Mouse (Mus musculus) activated CD4-positive, CD25-positive, alpha-beta regulatory T cell, adult 4 months (primary cell): Measurements from ENCODE around the gene Src. TPM values are rescaled to one million over a fixed set of nuclear protein-coding genes. Genes with fewer than 3 reads are reported as not detected.
A peak's percentile ranks its signal among the peaks of the same experiment; 100 is the strongest.

Experiments used
- ATAC-seq: one replicate; pipeline ENCODE4 v1.8.0; 2017
- polyA plus RNA-seq, 2 experiments: library from polyadenylated mRNA; unstranded; fragments of 100-300 nt; shearing (Covaris generic); gene quantifications; one replicate each; pipeline ENCODE4 v1.2.1; 2017

Gene Src
- polyA plus RNA-seq, 2 experiments from 2014 or later = 2.0 to 2.1 TPM

DNA sequence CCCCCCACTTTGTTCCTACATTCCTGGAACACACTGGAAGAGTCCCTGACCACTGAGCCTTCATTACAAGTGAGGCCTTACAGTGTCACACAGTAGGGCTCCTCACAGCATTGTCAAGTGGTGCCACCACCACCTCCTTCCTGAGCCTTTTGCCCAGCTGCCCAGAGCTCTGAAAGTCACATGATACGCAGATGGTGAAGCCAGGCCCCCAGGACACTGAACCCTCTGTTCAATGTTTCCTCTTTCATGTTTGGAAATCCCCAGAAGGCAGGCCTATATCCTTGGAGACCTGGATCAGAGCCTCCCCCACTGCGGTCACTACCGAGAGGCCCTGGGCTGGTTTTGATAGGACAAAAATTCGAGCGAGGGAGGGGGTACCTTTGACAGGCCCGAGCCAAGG, 1.0 kb upstream of the Src start:
- ATAC-seq = no peak

DNA sequence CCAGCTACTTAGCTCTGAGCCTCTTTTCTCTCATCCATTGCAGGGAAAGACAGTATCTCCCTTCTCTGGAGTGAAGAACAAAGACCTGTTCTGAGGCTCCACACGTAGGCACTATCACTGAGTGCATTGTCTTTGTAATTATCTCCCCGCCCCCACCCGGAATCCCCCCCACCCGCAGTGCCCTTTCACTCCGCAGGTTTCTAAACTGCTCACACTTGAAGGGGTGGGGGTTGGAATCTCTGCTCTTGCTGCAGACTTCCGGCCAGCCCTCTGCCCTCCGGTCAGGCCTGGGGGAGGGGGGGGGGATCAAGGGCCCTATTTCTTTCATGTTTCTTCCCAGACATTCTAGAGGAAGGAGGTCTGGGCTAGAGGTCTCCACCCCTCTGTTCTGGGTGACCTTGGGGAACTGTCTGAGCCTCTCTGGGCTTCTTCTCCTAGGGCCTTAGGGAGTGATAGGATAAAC, 396 bp downstream of the Src start:
- no peak for ATAC-seq

DNA sequence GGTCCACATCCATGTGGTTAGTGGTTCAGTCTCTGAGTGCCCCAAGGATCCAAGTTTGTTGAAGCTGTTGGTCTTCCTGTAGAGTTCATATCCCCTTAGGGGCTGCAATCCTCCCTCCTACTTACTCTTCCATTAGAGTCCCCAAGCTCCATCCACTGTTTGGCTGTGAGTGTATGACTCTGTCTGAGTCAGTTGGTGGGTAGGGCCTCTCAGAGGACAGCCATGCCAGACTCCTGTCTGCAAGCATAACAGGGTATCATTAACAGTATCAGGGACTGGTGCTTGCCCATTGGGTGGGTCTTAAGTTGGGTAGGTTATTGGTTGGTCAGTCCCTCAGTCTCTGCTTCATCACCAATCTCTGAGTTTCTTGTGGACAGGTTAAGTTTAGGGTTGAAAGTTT, 1.3 kb downstream of the Src start:
- ATAC-seq = no peak

DNA sequence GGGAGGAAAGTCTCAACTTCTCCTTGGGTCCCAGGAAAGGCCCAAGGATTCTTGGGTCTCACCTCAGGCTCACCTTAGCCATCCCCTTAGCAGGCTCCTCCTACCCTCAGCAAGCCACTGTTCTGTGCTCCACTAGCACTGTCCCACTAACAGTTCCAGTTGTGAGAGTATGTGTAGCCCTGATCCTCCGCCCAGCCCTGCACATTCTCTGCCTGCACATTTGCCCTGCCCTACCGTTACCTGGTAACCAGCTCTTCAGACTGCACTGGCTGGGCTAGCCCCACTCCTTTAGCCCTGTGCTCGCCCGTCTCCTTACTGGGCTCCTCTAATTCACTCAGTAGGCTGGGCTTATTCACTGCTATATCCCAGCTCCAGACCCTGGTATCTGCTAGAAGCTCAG, 2.2 kb downstream of the Src start:
- no peak for ATAC-seq

DNA sequence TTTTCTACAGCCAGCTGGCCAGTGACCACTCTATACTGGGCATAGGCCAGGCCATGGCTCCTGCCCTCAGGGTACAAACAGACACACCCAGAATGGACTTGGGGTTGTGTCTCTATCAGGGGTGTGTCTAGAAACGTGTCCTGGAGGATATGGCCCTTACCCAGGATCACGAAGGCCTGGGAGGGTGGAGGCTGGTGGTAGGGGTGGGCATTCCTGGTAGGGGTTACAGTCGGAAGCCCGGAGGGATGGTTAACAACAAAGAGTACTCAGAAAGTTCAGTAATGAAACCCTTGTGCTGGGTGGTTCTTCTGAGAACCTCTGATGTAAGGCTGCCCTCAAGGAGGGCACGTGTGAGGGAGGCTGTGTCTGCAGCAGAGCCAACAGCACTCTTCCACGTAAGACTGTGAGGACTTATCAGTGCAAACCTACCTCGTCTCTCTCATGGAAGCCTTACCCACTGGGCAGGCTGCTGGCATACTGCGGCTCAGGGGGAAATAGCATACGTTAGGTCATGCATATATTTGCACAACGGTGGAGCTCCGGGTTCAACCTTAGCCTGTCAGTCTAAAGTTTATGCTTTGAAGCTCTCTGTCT, 3.9 kb downstream of the Src start:
- no peak for ATAC-seq

DNA sequence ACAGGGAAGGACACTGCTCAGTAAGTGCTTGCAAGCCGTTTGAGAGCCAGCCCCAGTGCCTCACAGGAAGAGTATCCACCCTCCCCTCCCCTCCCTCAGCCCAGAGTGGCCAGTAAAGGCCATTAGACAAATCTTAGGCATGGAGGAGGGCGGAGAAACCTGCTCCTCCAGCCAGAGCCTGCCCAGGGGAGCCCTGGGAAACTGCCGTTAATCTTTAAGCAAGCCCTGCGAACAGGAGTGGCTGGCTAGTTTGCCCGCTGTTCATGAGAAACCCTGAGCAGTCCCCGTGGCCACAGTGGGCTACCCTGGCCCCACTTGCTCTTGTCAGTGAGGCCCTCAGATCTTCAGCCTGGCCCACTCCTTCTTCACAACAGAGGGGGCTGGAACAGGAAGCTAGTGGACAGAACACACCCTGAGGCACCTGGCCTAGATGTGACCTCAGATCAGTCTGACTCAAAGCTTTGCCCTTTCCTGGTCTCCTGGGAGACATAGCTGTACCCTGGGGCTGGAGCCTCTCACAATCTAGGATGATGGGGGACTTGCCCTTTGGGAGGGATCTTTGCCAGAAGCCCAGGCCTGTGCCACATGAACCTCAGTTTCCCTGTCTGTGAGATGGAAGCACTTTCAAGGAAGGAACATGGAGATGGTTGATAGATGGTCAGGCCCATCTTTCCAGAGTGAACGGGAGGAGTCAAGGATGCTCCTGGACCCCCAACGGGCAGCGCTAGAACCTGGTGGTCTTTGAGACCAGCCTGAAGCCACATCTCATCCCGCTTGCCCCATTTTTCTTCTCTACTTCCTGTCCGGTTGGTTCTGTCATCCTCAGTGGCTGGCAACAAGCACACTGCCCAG, 4.8 kb downstream of the Src start:
- no peak for ATAC-seq

DNA sequence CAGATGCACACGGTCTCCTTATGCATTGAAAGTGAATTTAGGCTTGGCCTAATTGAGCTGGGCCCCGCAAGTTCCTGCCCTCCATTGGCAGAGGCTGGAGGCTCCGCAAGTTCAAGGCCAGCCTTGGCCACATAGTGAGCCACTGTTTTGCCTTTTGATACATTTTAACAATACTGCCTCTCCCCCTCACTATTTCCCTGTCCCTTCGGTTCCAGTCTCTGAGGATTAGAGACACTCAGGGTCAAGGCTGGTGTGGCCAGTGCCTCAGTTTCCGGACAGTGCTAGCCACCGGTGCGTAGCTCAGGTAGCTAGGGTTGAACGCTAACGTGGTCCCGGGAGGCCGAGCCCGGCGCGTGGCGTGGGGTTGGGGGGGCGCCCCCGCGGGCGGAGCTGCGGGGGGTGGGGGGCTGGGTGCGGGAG, 5.5 kb downstream of the Src start:
- ATAC-seq = no peak

DNA sequence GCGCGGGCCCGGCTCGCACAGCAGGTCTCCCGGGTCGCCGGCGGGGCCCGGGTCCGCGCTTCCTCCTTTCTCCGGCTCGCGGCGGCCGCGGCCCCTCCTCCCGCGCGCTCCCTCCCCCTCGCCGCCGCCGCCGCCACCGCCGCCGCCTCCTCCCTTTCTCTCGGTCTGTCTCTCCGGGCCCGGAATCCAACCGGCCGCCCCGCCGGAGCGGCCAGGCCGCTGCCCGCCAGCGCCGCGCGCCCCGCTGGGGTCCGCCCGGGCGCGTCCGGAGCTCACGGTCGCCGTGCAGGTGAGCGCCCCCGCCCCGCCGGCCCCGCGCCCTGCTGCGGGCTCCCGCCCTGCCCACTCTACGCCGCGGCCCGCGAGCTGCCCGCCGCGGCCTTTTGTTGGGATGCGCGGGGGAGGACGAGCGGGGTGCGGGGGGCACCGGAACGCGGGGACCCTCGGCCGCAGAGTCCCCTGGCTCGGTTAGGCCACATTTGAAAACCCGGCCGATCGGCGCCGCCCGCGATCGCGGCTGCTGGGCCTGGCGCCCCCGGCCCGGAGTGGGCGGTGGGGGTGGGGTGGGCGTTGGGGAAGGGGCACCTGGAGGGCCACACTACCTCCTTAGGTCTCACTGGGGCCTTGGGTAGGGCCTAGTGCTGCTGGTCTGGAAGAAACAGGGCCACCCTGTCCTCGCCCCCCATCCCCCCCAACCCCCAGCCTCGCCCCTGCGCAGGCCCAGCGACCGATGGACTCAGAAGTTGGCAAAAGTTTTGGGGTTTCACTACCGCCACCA, 6.1 kb downstream of the Src start:
- peak; percentile 37 for ATAC-seq

DNA sequence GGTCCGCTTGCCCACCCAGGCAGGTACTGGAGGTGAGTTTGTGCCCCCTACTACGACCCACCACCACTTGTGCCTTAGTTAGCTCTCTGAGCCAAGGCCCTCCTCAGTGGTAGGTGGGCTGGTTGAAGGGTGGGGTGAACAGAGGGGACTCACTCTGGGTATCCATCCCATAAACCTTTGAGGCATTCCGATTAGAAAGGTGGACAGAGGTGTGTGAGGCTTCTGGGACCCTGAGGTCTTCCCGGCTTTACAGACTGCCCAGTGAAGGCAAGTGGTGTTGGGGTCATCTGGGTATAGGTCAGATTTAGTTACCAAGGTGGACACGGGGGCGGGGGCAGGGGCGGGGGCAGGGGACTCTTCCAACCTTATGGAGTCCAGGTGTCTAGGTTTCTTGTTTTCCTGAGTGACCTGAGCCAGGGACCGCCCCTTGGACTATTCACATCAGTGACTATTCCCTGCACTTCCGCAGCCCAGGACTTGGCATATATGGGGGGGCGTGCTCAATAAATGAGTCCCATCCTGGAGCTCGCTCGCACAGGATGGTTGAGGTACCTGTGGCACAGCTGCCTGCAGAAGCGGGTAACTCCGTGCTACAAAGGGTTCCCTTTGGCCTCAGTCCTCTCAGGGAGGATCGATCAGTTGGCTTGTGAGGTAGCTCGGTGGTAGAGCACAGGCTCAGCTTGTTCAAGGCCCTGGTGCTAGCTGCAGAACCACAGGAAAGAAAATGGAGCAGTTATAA, 6.8 kb downstream of the Src start:
- no peak for ATAC-seq

DNA sequence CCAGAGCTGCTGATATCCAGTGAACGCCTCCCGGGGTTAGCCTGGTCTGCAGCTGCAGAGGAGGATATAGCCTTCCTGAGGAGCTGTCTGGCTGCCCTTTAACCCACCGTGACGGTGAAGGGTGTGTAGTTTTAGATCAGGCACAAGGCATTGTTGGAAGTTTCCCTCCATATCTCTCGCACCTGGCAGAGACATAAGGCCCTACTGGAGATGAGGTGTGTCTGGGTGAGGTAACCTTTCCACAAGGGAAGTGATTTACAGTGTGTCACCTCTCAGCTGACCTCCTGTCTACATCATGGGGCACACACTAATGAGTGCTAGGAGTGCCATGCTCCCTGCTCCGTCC, 7.4 kb downstream of the Src start:
- no peak for ATAC-seq

DNA sequence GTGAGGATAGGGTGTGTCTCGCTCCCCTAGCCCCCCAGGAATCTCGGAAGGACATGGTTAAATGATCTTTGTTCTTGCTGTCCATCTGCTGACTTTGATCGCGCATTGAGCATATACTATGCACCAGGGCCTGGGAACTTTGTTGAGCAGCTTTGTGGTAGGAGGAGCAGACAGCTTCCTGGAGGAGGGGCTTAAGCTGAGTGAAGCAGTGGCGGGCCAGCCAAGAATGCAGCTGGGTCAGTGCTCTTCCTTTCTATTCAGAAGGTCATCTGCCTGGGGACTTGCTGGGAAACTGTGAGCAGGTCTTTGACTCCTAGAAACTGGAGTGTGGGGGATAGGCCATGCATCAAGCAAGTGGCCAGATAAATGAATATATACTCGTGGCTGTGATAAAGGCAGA, 7.9 kb downstream of the Src start:
- ATAC-seq = no peak

DNA sequence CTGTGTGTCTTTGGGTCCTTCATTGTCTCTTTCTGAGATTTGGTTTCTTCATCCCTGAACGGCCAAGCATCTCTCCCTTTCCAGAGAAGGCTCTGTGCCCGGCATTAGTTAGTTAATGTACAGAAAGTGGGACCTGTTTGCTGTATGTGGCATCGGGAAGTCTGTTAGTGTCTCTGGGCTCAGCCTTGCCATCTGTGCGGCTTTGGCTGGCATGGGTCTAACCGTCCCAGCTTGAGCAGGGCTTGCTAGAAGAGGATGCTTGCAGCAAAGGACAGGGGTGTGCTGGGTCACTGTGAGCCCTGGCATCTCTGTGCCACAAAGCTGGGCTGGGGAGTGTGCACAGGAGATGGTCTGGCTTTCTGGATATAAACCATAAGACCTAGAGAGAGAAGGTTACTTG, 8.9 kb downstream of the Src start:
- no peak for ATAC-seq

DNA sequence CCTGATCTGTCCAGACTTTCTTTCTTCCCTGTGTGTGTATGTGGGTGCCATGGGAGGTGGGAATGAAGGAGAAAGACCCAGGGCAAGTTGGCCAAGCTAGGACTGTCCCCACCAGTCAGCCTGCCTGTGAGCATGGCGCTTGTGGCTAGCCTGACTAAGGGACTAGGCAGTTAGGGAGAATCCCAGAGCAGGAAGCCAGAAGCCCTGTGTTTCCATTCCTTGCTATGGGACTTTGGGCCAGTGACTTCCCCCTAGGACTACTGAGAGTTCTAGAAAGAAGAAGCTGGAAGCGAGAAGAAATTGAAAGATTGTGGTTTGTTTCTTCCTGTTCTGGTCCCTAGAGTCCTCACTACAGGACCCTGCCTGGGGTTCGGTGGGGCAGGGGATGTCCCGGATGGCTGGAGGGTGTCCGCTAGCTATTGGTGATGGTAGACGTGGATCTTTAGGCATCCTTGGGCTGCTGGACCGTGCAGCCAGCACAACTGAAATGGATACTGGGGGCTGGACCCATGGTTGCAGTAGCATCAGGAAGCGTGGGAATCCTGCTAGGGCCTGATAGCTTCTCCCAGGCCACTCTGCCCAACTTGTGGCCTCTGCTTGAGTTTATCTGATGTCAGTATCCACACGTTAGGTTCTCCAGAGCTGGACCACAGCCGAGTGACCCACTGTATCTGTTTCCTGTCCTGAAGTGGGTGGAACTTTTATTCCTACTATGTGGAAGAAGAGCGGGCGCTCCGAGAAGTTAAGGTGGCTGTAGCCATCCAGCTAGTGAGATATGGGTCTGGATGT, 10.3 kb downstream of the Src start:
- no peak for ATAC-seq

DNA sequence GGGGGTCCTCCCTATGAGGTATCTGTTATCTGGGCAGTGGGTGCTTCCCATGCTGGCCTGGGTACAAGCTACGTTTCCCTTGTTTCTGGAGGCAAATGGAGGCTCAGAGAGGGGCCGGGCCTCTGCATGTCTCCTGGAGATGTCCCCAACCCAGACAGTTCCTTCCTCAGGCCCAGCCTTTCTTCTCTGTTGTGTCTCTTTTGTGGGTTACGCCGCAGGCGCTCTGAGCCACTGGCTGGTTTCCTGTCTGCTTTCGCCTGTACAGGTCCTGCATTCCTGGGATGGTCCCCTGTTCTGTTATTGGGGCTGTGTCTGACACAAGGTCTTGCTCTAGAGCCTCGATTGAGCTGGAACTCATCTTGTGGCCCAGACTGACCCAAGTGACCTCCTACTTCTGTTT, 11.5 kb downstream of the Src start:
- ATAC-seq = peak; percentile 65

DNA sequence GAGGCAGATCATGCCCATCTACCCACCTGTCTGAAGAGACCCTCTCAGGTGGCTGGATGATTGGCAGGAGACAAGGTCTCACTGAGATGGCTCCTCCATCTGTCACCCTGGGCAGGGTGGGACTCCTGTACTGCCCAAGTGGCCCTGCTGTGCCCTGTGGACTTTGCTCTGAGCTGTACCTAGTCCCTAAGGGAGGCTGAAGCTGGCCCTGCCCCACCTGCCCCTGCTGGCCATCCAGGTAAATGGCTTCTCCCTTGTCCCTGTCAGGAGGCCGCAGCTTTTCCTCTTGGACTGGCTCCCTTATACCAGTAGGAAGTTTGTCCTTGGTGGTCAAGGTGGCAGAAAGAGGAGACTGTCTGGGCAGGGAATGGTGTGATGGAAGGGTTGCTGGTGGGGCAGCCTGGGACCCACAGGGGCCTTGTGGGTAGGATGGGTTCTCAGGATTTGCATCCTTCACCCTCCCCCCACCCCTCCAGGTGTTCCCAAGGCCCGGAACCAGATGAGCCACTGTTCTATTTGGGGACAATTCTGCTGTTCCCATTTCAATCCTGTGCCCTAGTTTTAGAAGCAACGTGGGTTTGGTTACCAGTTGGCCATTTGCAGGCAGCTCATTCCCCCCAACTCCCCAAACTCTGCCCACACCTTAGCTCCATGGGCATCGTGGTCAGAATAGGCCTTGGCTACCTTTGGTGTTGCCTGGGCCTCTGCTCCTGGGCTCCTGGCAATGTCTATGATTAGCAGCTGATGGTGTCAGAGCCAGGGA, 12.6 kb downstream of the Src start:
- no peak for ATAC-seq

DNA sequence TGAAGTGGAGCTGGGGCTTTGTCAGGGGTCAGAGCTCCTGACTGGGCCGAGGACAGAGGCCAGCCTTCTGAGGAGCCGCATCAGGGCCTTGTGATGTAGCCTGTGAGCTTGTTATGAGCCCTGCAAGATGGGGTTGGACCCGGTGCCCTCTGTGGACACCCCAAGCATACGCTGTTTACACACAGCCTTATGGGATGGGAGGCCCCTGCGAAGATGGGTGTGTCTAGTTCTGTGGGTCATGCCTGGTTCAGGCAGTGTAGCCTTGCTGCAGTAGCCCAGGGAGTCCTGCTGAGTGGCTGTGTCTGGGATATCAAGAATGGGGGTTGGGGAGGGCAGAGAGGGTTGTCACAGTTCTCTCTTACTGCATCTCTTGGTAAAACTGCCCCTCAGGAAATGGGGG, 13.7 kb downstream of the Src start:
- ATAC-seq = no peak

DNA sequence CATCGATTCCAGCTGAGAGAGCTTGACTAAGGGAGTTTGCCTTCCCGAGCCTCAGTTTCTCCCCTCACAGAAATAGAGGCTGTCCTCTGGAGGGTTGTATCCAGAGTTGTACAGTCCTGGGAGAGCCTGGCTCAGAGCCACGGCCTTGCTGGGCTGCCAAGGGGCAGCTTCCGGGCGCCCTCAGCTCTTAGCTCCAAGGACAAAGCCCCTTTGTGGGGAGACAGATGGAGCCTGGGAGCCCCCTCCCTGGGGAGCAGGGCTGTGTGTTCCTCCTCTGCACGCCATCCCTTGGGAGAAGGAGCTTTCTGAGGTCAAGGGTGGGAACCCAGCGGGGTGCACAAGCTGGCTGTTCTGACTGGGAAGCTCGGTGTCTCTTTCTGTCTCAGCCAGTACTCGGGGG, 14.2 kb downstream of the Src start:
- no peak for ATAC-seq

DNA sequence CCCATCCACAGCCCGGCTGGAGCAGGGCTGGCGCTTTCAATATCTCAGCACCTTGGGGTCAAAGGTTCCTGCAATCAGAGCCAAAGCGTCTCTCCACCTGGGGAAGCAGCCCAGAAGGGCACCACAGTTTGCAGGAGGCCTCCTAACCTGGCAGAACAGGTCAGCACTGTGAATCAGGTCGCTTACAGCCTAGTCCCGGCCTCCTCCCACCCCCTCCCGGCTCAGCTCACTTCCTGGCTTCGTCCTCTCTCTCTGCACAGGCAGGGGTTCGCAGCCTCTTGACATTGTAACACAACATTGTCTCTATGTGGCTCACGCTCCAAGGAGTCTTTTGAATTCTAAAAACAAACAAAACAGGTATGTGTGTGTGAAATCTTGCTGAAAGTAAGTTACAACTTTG, 15.8 kb downstream of the Src start:
- ATAC-seq = no peak

DNA sequence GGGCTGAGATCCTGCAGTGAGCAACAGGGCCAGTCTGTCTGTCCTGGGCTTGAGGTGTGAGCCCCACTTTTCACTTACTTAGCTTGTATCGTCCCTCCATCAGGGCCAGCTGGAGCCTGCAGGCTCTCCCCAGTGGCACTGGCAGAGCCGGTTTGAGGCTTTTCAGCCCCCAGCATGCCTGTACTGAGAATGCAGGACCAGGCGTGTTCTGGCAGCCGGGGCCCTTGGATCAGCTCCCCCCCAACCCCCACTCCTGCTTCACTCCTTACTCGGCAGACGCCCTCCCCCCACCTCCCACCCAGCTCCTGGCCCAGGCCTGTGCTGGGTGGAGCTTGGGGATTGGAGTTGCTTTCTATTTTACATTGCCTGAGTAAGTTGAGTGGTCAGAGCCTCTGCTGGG, 16.3 kb downstream of the Src start:
- ATAC-seq = no peak

DNA sequence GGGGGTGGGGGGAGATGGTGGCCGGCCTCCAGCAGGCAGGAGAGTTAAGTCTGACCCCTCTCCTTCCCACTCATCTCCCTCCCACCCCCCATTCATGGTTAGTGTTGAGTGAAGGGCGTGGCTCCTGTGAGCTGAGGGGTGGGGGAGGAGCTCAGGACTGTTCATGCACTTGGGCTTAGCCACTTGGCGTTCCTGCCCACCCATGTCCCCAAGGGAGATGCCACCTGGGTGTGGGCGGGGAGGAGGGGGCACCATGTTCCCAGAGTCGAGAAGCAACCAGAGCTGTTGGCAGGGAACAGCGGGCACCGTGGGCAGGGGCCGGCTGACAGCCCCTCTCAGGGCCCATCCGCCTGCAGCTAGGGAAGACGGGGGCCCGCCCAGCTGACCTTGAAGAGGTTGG, 18.3 kb downstream of the Src start:
- ATAC-seq = no peak

DNA sequence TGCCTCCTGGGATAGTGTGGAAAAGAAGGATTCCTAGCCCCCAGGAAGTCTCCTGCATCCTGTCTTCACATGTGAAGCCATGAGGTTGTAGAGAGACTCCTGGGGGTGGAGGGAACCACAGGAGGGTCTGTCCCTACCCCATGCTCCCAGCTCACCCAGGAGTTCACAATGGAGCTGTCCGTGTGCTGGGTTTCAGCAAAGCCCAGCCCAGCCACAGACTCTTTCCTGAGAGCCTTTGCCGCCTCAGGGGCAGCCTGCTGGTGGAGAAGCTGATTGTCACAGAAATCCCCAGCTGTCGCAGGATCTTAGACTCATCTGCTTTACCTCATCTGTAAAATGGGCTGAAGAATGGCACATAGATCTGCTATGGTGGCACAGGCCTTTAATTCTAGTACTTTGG, 18.9 kb downstream of the Src start:
- ATAC-seq = no peak

DNA sequence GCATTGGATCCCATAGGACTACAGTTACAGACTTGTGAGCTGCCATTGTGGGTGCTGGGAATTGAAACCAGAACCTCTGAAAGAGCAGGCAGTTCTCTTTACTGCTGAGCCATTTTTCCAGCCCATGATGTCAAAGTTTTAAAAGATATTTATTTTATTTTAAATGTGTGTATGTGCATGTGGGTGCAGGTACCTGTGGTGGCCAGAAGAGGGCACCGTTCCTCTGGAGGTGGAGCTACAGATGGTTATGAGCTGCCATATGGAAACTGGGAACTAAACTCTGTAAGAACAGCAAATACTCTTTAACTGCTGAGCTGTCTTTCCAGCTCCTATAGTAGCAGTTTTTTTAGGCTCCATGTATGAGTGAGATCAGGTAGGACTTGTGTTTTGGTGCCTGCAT, 23.1 kb downstream of the Src start:
- no peak for ATAC-seq
